Mouse (Mus musculus): ENCODE data around the gene 1700015G11Rik. TPM values are rescaled to one million over a fixed set of nuclear protein-coding genes. Genes with fewer than 3 reads are reported as not detected.
A peak's percentile ranks its signal among the peaks of the same experiment; 100 is the strongest.

Gene 1700015G11Rik
- polyA plus RNA-seq, 1 experiment, result not detected

DNA sequence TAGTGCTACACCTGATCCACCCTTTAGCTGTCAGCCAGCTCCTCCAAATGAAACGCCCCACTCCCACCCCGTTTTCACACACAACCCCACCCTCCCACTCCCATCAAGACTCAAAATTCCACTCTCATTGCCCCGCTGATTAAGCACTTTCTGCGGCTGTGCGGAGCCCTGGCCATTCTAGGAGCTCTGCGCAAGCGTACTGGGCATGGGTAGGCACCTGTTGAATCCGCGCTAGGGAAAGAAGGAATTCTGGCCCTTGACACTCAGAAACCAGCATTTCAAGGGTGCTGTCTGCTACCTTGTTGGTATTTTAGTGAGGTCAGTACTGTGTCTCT lies 9.3 kb downstream of the 1700015G11Rik start:
- peaks cover 4% of the 10 kb centered on the region for H3K36me3 ChIP-seq (replicated peaks; ENCODE audit: low read length)
- peaks cover 26% of the 10 kb centered on the region for H3K4me1 ChIP-seq
- H3K4me3 ChIP-seq (replicated peaks), result peak overlapping the region; percentile 95
- TF ChIP-seq FLI1 (IDR thresholded peaks at IDR 0.05; ENCODE audit: low read length) (no peak), GATA1 (IDR thresholded peaks at IDR 0.05; ENCODE audit: borderline replicate concordance, low read length) (no peak)
- no peaks in the 10 kb centered on the region for H3K27me3 ChIP-seq (replicated peaks)
- no peaks in the 10 kb centered on the region for H3K9me3 ChIP-seq

DNA sequence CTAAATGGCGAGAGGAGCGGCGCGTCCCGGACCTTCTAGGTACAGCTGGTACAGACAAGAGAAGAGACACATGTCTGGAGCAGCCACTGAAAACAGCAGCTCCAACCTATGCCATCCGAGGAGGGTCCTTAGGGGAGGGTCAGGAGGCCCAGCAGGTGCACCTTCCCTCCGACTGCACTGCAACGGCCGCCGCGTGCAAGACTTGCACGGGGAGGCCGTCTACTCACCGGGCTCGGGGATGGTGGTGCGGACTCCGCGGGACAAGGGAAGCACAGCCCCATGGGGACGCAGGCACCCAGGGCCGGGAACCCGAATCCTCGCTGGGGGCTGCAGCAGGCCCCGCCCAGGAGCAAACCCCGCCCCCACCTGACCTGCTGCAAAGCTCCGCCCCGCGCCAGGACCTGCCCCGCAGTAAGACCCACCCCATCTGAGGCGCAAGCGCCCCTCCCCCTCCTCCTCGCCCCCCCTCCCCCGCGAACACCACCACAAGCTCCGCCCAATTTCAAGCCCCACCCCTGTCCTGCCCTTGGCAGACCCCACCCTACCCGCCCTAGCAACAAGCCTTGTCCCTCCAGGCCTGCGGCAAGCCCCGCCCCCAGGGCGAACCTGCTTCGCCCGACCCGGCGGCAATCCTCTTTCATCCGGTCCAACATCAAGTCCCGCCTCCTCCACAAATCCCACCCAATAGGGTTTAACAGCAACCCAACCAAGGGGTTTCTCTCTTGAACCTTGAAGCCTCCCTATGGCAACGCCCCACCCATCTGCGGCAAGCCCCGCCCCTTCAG lies 9.8 kb downstream of the 1700015G11Rik start, which contains the start of gene Svip:
Gene Svip (minus strand): TSS at position 508 of the 785 bp plus-strand sequence.
- Histone ChIP-seq H3K9me3 (no peaks in the 10 kb centered on the region), H3K4me1 (peaks cover 26% of the 10 kb centered on the region), H3K4me3 (replicated peaks) (peak within 1 kb of the TSS; percentile 95), H3K36me3 (replicated peaks; ENCODE audit: low read length) (peaks cover 4% of the 10 kb centered on the region), H3K27me3 (replicated peaks) (no peaks in the 10 kb centered on the region)
- no peak for TF ChIP-seq FLI1 (IDR thresholded peaks at IDR 0.05; ENCODE audit: low read length)
- TF ChIP-seq GATA1 (IDR thresholded peaks at IDR 0.05; ENCODE audit: borderline replicate concordance, low read length), result no peak

DNA sequence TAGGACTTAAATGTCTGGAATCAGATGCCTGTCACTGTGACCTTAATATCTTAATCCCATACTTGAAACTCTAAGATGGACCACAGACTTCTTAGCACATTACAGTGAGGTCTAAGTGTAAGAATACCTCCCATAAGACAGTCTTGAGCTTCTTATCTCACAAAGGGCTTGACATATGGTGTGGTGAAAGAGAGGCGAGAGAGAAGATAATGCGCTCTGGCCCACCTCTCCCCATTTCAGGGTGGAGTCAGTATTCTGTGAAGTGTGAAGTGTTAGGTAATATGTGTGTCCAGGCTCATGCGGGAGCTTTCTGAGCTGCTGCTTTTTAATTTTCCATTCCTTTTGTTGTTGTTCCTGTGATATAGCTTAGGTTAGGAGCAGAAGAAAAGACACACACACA lies 24.5 kb downstream of the 1700015G11Rik start:
- Histone ChIP-seq H3K4me3 (replicated peaks) (no peak overlapping the region), H3K36me3 (replicated peaks; ENCODE audit: low read length) (no peaks in the 10 kb centered on the region), H3K9me3 (no peaks in the 10 kb centered on the region; the same call in 1 of the 2 replicates), H3K4me1 (peaks cover 10% of the 10 kb centered on the region), H3K27me3 (replicated peaks) (no peaks in the 10 kb centered on the region)
- TF ChIP-seq GATA1 (IDR thresholded peaks at IDR 0.05; ENCODE audit: borderline replicate concordance, low read length) (no peak), FLI1 (IDR thresholded peaks at IDR 0.05; ENCODE audit: low read length) (no peak)

- peak overlapping the region; percentile 53 for H3K4me3 ChIP-seq (replicated peaks)
- H3K9me3 ChIP-seq, result no peaks in the 10 kb centered on the region; the same call in 1 of the 2 replicates
- H3K4me1 ChIP-seq, result peaks cover 13% of the 10 kb centered on the region
- H3K36me3 ChIP-seq (replicated peaks; ENCODE audit: low read length), result no peaks in the 10 kb centered on the region
- H3K27me3 ChIP-seq (replicated peaks), result no peaks in the 10 kb centered on the region
- no peak for TF ChIP-seq GATA1 (IDR thresholded peaks at IDR 0.05; ENCODE audit: borderline replicate concordance, low read length)
- TF ChIP-seq FLI1 (IDR thresholded peaks at IDR 0.05; ENCODE audit: low read length), result no peak
These were observed 28.6 kb downstream of the 1700015G11Rik start for GRCm38 (mm10) chr7:51986909-51987308.

GRCm38 (mm10) chr7:51985763-51986162 lies 29.8 kb downstream of the 1700015G11Rik start:
- peaks cover 13% of the 10 kb centered on the region for H3K4me1 ChIP-seq
- H3K36me3 ChIP-seq (replicated peaks; ENCODE audit: low read length), result no peaks in the 10 kb centered on the region
- no peaks in the 10 kb centered on the region; the same call in 1 of the 2 replicates for H3K9me3 ChIP-seq
- TF ChIP-seq FLI1 (IDR thresholded peaks at IDR 0.05; ENCODE audit: low read length) (no peak), GATA1 (IDR thresholded peaks at IDR 0.05; ENCODE audit: borderline replicate concordance, low read length) (no peak)
- H3K4me3 ChIP-seq (replicated peaks), result no peak overlapping the region
- H3K27me3 ChIP-seq (replicated peaks), result no peaks in the 10 kb centered on the region

- Histone ChIP-seq H3K4me1 (peaks cover 9% of the 10 kb centered on the region), H3K36me3 (replicated peaks; ENCODE audit: low read length) (no peaks in the 10 kb centered on the region), H3K9me3 (no peaks in the 10 kb centered on the region), H3K4me3 (replicated peaks) (no peak overlapping the region), H3K27me3 (replicated peaks) (no peaks in the 10 kb centered on the region)
- TF ChIP-seq GATA1 (IDR thresholded peaks at IDR 0.05; ENCODE audit: borderline replicate concordance, low read length), result no peak
- TF ChIP-seq FLI1 (IDR thresholded peaks at IDR 0.05; ENCODE audit: low read length), result no peak
These were observed 33.2 kb downstream of the 1700015G11Rik start for GRCm38 (mm10) chr7:51982303-51982702.

DNA sequence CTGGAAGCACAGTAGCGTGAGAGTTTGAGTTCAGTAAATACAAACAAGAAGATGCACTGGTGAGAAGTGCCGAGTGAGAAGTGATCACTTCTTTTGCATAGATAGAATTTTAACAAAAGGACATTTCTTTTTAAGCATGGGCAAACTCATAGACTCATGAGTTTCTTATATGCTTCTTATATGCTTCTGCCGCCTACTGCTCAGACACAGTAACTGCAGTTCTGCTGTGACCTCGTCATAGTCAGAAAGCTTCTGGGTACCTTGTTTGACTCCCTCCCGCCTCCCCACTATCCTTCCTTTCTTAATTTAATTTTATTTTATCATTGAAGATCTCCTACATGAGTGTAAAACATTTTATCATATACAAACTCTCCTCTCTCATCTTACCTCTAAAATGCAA lies 36.3 kb downstream of the 1700015G11Rik start:
- Histone ChIP-seq H3K9me3 (no peaks in the 10 kb centered on the region), H3K36me3 (replicated peaks; ENCODE audit: low read length) (no peaks in the 10 kb centered on the region), H3K4me3 (replicated peaks) (no peak overlapping the region), H3K27me3 (replicated peaks) (no peaks in the 10 kb centered on the region), H3K4me1 (peaks cover 3% of the 10 kb centered on the region; the same call in 1 of the 2 replicates)
- TF ChIP-seq FLI1 (IDR thresholded peaks at IDR 0.05; ENCODE audit: low read length) (no peak), GATA1 (IDR thresholded peaks at IDR 0.05; ENCODE audit: borderline replicate concordance, low read length) (no peak)

- no peak overlapping the region for H3K4me3 ChIP-seq (replicated peaks)
- H3K36me3 ChIP-seq (replicated peaks; ENCODE audit: low read length), result no peaks in the 10 kb centered on the region
- TF ChIP-seq GATA1 (IDR thresholded peaks at IDR 0.05; ENCODE audit: borderline replicate concordance, low read length) (no peak), FLI1 (IDR thresholded peaks at IDR 0.05; ENCODE audit: low read length) (no peak)
- H3K9me3 ChIP-seq, result no peaks in the 10 kb centered on the region
- no peaks in the 10 kb centered on the region for H3K27me3 ChIP-seq (replicated peaks)
- H3K4me1 ChIP-seq, result no peaks in the 10 kb centered on the region
These were observed 40.3 kb downstream of the 1700015G11Rik start for GRCm38 (mm10) chr7:51975181-51975580.

DNA sequence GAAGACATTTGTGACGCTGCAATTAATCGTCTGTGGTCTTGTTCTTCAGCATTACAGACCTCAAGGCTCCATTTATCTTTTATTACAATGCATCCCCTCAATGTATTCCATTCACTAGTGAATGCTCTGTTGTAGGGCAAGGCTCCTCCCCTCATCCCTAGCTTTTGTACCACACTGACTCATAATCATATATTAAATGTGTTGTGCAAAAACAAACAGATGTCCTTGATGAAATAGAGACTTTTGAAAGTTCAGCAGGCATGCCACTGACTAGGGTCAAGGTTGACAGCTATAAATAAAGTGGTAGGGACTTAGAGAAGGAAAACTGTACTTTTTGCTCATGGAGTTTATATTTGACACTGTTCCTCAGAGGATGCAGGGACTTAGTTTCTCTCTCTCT lies 42.0 kb downstream of the 1700015G11Rik start:
- Histone ChIP-seq H3K9me3 (no peaks in the 10 kb centered on the region), H3K36me3 (replicated peaks; ENCODE audit: low read length) (no peaks in the 10 kb centered on the region), H3K4me3 (replicated peaks) (no peak overlapping the region), H3K27me3 (replicated peaks) (no peaks in the 10 kb centered on the region), H3K4me1 (no peaks in the 10 kb centered on the region)
- TF ChIP-seq GATA1 (IDR thresholded peaks at IDR 0.05; ENCODE audit: borderline replicate concordance, low read length), result no peak
- no peak for TF ChIP-seq FLI1 (IDR thresholded peaks at IDR 0.05; ENCODE audit: low read length)

DNA sequence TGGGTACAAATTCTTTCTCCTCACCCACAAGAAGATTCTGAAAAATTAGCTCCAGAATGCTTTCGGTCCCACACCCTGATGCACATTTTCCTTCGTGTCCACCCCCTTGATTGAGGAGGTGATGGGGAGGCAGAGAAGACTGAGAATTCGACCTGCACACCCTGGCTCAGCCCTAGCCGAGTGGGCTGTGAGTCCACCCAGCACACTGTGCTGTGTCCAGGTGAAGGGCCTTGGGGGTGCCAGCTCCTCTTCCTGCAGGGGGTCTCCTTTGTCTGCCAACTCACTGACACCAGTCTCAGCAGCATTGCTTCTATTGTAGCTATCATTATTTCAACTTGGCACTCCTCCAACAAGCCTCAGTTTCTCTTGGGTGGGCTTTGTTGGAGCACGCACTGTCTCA lies 42.4 kb downstream of the 1700015G11Rik start:
- Histone ChIP-seq H3K4me3 (replicated peaks) (no peak overlapping the region), H3K9me3 (no peaks in the 10 kb centered on the region), H3K4me1 (no peaks in the 10 kb centered on the region), H3K27me3 (replicated peaks) (no peaks in the 10 kb centered on the region), H3K36me3 (replicated peaks; ENCODE audit: low read length) (no peaks in the 10 kb centered on the region)
- TF ChIP-seq GATA1 (IDR thresholded peaks at IDR 0.05; ENCODE audit: borderline replicate concordance, low read length) (no peak), FLI1 (IDR thresholded peaks at IDR 0.05; ENCODE audit: low read length) (no peak)

Measured in megakaryocyte, embryonic 14.5 days (primary cell).